Mouse (Mus musculus) c-Kit-positive CD71-positive TER-119-negative erythroid progenitor cells, embryonic 14.5 days (primary cell): ENCODE results near the gene Hepacam.

ENCODE experiments used
- DNase-seq: peaks from one replicate; pipeline ENCODE4 v3.0.0-alpha.2; 2013; ENCODE audit warnings: low read depth

Gene Hepacam

DNA sequence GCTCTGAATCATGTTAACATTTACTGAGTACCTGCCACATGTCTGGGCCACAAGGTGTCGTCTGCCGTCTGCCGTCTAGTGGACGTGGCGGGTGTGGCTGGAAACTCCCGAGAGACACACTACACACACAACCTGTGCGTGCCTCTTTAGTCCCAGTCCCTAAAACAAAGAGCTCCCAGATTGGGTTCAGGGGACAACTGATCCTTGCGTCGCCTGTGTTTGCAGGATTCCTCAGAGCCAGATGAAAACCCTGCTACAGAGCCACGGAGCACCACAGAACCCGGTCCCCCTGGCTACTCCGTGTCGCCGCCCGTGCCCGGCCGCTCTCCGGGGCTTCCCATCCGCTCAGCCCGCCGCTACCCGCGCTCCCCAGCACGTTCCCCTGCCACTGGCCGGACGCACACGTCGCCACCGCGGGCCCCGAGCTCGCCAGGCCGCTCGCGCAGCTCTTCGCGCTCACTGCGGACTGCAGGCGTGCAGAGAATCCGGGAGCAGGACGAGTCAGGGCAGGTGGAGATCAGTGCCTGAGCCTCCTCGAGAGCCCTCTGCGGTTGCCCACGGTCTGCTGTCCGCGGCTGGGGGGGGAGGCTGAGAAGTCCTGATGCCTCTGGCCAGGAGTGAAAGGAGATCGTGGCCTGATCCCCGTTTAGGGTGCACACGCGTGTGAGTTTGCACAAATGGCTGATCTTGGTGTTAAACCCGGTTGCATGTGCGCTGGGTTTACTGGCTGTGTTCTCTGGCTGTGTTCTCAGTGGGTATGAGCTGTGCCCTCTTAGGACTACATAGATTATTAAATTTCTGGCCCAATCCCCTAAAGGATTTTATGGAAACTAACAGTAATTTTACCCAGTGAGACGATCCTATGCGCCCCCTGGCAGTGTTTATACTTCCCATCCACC lies 17.4 kb downstream of the Hepacam start:
- no peak for DNase-seq

DNA sequence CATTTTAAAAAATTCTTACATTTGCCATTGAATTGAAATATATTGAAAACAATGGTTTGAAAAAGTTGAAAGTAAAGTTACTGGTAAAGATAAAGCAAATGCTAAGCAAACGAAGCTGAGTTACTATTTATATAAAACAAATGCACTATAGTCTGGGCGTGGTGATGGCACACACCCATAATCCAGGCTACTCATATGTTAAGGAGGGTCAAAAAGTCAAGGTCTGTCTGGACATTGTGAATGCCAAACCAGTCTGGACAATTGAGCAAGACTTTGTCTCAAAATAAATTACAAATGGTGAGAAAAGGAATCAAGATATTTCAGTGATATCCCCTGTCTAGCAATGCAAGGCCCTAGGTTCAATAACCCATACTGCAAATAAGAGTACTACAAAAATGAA lies 23.7 kb downstream of the Hepacam start:
- DNase-seq: no peak

DNA sequence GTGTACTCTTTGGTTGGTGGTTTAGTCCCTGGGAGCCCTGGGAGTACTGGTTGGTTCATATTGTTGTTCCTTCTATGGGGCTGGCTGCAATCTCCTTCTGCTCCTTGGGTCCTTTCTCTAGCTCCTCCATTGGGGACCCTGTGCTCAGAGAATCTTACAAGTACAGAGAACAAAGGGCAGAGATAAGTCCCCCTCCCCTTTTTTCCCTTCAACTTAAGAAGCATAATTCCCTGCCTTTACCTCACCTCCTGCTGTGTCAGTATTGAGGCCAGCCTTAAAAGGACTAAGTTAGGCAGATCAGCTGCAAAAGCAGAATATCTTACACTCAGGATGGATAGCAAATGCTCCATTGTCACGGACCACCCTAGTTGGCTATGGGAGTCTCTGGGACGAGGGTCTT lies 24.9 kb downstream of the Hepacam start:
- DNase-seq: no peak

DNA sequence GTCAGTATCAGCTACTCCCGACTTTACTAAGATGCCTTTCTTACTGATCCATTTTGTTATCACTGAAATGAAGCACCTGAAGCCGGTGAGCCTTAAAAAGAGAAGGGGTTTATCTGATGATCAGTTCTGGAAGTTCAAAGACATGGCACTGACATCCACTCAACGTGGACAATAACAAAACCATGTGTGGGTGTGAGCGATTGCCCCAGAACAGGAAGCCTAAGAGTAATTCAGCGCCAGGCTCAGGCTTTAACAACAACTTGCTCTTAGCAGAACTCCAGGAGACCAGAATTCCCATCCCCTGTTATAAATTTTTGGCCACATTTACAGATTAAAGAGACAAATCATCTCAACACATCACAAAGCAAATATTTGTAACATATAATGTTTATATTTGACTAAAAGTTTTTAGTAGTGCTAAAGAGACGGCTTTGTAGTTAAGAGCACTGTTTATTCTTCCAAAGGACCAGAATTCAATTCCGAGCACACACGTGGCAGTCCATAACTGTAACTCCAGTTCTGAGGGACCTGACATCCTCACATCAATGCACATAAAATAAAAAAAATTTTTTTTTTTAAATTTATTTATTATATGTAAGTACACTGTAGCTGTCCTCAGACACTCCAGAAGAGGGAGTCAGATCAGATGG lies 26.5 kb downstream of the Hepacam start:
- no peak for DNase-seq

DNA sequence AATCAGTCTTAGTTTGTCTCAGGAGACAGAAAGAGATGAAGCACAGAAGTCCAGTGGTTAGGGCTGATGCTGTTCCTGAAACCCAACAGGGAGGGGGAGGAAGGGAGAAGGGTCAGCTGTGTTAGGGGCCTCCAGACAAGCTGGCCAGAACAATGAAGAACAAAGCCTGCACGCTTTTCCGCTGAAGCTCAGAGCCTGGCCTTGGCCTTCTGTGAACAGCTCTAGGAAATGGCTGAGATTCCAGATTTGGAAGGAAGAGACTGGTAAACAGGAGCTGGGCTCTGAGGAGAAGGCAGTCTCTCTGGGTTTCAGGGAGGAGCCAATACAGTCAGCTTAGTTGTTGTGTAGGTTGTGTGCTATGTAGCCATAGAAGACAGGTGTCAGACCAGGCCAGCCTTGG lies 33.4 kb downstream of the Hepacam start:
- DNase-seq: no peak

DNA sequence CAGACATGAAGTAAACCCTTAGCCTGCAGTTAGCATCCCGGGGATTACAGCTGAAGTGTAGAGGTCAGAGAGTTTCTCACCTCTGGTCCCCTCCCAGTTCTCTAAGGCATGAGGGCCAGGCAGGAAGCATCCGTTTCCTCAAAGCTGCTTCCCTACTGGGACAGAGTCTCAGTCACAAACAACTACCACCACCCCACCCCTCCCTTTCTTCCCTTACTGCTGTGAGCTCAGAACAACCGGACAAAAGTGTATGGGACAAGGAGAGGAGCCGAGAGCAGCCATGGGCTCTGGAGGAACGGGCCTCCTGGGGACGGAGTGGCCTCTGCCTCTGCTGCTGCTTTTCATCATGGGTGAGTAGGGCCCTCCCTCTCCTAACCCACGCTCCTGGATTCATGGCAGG lies 34.7 kb downstream of the Hepacam start, which contains the start of gene Robo4:
Gene Robo4, plus strand, starts transcription at position 96 of the 400 bp plus-strand sequence.
- no peak for DNase-seq

DNA sequence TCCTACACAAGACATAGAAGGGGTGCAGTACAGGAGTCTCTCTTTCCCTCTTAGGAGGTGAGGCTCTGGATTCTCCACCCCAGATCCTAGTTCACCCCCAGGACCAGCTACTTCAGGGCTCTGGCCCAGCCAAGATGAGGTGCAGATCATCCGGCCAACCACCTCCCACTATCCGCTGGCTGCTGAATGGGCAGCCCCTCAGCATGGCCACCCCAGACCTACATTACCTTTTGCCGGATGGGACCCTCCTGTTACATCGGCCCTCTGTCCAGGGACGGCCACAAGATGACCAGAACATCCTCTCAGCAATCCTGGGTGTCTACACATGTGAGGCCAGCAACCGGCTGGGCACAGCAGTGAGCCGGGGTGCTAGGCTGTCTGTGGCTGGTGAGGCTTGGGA lies 35.4 kb downstream of the Hepacam start:
- no peak for DNase-seq

DNA sequence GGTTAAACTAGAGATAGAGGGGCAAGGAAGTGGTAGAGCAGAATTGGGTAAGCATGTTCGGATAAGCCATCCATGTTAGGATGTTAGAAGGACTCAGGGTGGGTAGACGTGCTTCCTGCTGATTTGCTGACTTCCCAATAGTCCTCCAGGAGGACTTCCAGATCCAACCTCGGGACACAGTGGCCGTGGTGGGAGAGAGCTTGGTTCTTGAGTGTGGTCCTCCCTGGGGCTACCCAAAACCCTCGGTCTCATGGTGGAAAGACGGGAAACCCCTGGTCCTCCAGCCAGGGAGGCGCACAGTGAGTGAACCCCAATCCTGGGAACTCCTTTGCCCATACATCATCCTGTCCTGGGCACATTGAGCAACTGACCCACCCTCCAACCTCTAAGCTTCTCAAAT lies 35.9 kb downstream of the Hepacam start:
- no peak for DNase-seq

DNA sequence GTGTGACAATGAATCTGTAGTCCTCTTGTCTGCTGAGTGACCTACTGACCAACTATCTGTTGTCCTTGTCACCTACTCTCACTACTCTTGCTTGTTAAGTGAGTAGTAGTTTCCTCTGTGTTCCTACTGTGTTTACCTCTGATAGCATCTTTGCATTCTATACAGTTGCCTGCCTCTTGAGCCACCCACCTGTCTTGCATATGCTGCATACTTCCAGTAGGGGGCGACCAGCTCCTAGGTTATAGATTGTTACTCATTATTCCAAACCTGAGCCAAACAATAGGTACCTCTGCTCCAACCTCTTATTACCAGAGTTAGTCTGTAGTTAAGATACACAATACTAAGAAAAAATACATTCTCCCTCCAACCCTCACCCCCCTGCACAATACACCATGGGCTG lies 39.2 kb downstream of the Hepacam start:
- DNase-seq: peak; percentile 8

DNA sequence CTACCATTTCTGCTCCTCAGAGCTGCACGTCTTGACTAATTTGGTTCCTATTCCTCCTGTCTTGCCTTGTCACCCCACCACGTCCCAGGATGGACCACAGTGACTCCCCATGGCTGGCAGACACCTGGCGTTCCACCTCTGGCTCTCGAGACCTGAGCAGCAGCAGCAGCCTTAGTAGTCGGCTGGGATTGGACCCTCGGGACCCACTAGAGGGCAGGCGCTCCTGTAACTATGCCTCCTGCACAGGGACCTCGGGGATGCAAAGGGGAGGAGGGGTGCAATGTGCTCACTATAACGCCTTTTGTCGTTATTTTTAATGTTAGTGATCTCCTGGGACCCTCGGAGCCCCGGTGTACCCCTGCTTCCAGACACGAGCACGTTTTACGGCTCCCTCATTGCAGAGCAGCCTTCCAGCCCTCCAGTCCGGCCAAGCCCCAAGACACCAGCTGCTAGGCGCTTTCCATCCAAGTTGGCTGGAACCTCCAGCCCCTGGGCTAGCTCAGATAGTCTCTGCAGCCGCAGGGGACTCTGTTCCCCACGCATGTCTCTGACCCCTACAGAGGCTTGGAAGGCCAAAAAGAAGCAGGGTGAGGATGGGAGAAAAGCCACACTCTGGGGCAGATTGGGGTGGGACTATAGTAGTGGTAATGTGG lies 40.8 kb downstream of the Hepacam start:
- DNase-seq: no peak

DNA sequence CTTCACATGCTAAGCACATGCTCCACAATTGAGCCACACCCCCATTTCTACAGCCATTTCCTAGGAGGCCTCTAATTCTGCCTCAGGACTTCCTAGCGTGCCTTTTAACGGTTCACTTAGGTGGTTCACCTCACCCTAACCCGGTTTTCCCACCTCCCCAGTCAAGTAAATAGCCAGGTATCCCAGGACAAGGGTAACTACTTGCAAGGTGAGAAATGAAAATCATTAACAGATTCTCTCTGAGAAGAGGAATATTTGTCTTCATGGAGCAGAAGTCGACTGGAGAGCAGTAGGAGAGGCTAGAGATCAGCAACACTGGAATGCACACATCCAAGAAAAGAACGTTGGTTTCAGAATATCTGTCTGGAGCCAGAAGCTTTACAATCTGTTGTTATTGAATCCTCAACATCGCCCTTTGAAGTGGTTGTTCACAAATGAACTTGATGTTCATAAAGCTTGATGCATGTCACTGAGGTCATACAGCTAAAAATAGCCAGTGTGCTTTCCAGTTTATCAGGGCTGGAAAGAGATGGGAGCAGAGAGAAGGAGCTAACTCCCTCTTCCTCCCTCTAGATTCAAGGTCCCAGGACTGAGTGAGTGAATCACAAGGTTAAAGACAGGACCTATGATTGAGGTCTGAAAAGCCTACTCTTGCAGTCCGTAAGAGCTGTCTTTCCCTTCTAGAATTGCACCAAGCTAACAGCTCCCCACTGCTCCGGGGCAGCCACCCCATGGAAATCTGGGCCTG lies 42.7 kb downstream of the Hepacam start:
- DNase-seq: no peak

DNA sequence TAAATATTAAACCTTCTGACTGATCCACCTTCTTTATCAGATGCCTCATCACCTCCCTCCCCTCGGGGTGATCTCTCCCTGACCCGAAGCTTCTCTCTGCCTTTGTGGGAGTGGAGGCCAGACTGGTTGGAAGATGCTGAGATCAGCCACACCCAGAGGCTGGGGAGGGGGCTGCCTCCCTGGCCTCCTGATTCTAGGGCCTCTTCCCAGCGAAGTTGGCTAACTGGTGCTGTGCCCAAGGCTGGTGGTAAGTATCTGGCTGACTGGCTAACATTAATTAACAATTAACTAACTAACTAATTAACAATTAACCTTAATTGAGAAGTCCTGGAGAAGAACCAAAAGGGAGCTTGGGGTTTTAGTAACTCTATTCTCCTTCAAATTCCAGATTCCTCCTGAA lies 45.8 kb downstream of the Hepacam start:
- DNase-seq: no peak

DNA sequence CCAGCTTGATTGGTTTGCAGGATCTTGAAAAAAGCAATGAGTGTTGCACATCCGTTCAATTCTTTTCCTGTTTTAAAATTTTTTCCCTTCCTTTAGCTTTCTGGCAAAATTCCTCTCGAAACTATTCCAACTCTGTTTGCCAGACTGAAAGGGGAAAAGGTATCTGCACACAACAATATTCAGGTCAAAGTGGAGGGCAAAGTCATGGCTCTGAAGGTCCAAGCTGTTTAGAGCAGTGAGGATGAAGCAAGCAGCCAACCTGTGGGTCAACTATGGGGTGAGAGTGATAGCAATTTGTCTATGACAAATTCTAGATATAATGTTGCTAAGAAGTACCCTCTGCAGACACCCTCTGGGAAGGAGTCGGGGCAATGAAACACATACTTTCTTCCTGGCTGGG lies 47.5 kb downstream of the Hepacam start:
- DNase-seq: no peak

DNA sequence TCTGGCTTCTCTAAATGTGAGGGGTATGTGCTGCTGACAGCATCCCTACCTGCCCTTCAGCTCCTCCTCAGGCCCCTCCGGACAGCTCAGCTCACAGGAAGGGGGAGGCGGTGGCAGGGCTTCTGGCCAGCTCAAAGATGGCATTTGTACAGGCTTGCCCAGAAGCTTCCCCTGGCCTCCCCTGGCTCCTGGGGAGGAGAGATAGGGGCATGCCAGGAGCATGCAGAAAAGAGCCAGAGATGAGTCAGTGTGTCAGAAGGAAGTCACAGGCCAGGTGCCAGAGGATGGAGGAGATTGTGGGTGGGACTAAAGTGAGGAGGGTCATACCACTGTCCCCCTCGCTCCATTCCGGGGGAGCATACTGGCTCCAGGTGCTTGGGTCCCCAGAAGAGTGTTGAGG lies 51.6 kb downstream of the Hepacam start:
- DNase-seq: no peak

DNA sequence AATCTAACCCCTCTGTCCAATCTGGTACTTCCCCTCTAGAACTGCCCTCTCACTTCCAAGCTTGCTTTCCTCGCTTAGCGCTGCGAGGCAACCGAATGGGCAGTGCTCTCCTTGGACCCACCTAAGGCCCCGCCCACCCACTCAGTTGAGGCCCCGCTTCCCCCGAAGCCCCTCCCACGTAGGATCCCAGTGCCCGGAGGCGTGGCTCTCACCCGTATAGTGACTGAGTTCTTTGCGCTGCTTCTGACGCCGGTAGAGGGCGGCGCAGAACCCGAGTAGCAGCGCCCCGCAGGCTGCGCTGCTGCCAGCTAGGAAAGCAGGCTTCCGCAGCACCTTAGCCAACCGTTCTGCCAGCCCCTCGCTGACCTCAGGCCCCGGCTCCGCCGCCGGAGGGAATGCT lies 53.5 kb downstream of the Hepacam start:
- DNase-seq: peak; percentile 65

DNA sequence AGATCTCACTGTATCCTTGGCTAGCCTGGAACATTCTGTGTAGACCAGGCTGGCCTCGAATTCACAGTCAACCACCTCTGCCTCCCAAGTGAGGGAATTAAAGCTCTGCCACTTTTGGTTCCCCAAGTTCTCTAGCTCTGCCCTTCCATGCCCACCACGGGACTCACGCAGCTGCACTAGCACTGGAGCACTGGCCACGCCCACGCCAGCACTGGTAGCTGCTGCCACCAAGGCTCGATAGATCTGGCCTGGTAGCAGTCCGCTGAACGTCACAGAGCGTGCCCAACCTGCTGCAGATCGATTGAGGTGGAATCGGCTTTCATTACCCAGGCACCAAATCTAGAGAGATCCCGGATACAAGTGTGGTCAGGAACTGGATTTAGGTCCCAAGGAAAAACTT lies 54.1 kb downstream of the Hepacam start:
- peak; percentile 24 for DNase-seq

DNA sequence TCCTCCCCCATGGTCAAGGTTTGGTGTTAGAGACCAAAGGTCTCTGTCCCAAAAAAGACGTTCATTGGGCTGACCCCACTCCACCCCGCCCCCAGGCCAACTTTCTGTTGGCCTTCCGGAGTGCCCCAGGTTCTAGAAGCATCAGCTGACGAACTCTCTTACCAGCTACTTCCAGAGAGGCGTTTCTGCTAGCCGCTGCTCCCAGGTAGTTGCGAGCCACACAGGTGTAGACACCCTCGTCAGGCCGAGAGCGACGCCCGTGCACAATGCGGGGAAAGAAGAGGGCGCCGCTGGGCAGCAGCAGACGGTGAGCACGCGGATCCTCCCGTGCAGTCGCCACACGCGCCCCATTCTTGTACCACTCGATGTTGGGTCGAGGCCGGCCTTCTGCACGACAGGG lies 62.2 kb downstream of the Hepacam start:
- DNase-seq: no peak

DNA sequence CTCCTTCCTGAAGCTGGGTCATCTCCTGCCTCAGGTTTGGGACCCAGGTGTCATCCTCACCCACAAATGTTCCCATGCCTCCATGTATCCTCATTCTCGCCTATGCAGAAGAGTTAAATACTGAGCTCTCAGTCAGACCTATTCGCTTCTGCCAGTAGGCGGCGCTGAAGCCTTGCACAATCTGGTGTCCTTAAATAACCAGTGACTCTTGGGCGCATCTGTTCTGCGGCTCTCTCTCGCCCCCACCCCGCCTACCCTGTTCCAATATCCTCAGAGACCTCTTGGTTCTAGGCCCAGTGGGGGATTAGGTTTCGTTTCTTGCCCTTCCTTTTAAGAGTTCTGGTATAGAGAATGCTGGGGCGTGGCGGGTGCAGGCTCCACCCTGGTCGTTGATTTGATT lies 63.4 kb downstream of the Hepacam start:
- DNase-seq: peak; percentile 76

DNA sequence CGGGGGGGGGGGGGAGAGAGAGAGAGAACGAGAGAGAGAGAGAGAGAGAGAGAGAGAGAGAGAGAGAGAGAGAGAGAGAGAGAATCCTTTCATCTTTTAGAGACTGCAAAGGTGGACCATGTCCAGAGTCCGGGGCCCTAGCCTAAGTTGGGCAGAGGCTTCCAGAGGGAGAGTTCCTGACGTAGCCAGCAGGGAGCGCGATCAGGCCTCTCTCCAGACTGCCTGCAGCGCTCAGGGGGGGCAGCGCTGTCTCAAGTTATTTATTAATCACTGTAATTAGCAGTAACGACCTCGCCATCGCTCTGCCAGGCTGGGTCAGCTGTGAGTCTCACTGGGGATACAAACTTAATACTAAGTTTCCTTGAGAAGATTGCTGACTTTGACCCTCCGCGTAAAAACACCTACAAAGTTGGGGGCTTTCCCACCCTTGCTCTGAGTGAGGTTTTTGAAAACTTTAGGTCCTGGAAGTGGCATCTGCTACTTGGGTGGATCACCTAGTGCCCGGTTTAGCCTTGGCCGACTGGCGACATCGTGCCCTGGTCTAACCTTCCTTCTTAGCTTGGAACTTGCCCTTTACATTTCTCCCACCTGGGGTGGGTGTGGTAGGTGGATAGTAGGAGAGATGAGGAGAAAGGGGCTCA lies 65.0 kb downstream of the Hepacam start:
- DNase-seq: peak; percentile 7

DNA sequence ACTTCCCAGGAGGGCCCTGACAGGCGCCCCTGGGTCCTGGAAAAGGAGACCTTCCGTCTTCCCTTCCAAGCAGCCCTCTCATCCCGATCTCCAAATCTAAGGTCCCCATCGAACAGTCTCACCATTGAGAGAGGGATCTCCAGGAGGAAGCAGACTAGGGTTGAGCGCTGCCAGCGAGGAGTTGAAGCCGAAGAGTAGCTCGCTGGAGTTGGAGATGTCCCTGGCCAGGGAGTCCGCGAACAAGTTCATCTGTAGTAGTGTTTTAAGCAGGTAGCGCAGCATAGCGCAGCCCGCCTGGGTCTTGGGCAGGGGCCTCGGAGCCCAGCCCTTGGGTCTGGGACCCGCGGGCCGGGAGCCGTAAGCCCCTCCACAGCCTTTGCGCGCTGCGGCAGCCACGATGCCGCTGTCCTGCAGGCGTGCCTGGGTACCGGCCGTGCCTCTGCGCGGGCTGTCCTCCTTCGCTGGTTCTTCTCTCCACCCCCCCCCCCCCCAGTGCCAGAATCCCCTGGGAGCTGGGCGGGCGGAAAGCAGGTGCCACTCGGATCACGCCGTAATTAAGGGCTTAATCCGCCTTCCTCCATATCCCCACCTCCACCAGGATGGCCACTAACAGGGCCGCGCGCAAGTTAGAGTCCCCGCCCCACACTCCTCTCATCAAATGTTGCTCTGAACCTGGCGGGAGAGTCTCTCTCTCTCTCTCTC lies 65.7 kb downstream of the Hepacam start, which contains the start of gene Robo3:
Gene Robo3, minus strand, starts transcription at position 527 of the 702 bp plus-strand sequence.
- DNase-seq: no peak
